Mouse (Mus musculus) cortical plate, adult 2 months (tissue): ENCODE results near the gene Csrp1.

ENCODE experiments used
- CTCF ChIP-seq: fragments of 200-500 bp; IDR thresholded peaks from 2 replicates; pipeline ENCODE4 v1.5.1; 2011; ENCODE audit warnings: mild to moderate bottlenecking, control low read depth, low read length; ENCODE audit not compliant: insufficient read depth; ENCODE audit errors: extremely low read depth
- POLR2A ChIP-seq: fragments of 200-500 bp; IDR thresholded peaks from 2 replicates; pipeline ENCODE4 v1.6.1; 2011; ENCODE audit warnings: mild to moderate bottlenecking, low read length, control low read depth; ENCODE audit not compliant: insufficient read depth; ENCODE audit errors: extremely low read depth

- no peak for TF ChIP-seq CTCF
- TF ChIP-seq POLR2A: no peak
Measured at GRCm38 (mm10) chr1:135699892-135700291, 20.0 kb upstream of the Csrp1 start.
